Mouse (Mus musculus): ENCODE results near the gene Gnpat.

The Gnpat gene

GRCm38 (mm10) chr8:124937293-124937692, 74.5 kb downstream of the Gnpat start:
- no peak for DNase-seq (ENCODE audit: low read depth, low spot score)

Measured in WW6 (cell line).